Mouse (Mus musculus) c-Kit-positive CD71-negative TER-119-negative erythroid progenitor cells, embryonic 14.5 days (primary cell): Measurements from ENCODE around the gene Mrgpre.

Experiments used
- DNase-seq: peaks from one replicate; pipeline ENCODE4 v3.0.0-alpha.2; 2013; ENCODE audit warnings: low read depth

Mrgpre gene

DNA sequence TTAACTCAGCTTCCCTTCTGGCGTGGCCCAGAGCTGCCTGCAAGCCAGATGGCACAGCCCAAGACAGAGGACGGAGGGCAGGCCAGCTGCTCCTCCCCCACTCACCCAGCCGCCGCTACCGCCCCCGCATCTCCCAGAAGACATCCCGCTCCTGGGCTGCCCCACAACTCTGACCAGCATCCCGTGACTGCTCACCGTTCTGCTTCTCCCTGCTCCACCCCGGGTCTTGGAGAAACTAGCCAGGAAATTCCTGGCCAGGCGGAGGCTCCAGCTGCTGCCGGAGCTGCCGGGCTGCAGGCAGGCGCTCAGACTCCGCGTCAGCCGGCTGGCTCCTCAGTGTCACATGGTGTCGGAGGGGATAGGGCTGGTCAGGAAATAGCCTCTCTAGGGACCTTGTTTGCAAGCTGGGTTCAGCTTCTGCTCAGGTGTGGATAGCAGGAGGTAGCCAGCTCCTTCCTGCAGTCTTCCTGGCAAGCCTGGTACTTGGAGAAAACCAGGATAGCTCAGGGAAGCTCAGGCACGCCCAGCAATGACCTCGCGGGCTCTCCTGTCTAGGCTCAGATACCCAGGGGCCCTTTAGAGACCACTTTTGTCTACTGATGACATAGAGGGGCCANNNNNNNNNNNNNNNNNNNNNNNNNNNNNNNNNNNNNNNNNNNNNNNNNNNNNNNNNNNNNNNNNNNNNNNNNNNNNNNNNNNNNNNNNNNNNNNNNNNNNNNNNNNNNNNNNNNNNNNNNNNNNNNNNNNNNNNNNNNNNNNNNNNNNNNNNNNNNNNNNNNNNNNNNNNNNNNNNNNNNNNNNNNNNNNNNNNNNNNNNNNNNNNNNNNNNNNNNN, at the start of gene Mrgpre:
Gene Mrgpre (minus strand): TSS at position 505 of the 834 bp plus-strand sequence.
- DNase-seq: peak; percentile 14

DNA sequence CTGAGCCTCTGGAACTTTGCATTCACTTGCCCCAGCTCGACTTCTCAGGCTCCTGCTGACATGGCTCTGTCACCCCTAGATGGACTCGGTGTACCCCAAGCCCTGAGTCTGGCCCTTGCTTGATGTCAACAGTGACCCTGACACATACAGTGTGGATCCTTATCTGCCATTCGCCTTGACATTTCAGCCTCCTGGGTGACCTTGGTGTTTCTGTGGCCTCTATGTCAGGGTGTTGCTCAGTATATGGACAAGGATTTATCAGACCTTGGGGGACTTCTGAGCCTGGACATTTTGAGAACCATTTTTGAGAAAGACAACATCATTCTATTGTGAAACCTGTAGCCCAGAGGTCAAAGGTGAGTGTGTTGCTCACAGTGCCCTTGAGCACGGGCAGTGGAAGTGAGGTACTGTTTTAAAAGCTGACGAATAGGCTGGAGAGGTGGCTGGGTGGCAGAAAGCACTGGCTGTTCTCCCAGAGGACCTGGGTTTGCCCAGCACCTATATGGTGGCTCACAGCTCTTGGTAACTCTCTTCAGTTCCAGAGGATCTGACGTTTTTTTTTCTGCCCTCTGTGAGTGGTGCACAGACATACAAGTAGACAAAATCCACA, 49.4 kb upstream of the Mrgpre start:
- DNase-seq: no peak

GRCm38 (mm10) chr7:143832611-143833010, 48.3 kb upstream of the Mrgpre start:
- DNase-seq: no peak

DNA sequence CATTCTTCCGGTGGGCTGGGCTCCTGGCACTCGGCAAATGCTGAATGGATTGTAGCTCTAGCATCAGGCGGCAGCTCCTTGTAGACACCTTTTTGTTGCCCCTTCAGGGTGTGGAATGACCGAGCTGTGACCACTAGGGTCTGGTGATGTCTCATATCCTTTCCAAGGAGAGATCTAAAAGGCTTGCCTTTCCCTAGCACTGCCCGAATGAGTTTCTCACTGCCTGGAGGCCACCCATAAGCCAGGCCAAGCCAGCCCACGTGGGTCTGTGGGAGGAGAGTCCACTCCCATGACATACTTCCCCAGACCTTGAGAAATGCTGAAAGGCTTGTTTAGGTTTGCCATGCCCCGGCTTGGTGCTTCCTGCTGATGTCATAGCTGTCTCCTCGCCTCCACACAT, 47.9 kb upstream of the Mrgpre start:
- DNase-seq: no peak

- DNase-seq: no peak
Observed at GRCm38 (mm10) chr7:143830399-143830798, 46.1 kb upstream of the Mrgpre start.

DNA sequence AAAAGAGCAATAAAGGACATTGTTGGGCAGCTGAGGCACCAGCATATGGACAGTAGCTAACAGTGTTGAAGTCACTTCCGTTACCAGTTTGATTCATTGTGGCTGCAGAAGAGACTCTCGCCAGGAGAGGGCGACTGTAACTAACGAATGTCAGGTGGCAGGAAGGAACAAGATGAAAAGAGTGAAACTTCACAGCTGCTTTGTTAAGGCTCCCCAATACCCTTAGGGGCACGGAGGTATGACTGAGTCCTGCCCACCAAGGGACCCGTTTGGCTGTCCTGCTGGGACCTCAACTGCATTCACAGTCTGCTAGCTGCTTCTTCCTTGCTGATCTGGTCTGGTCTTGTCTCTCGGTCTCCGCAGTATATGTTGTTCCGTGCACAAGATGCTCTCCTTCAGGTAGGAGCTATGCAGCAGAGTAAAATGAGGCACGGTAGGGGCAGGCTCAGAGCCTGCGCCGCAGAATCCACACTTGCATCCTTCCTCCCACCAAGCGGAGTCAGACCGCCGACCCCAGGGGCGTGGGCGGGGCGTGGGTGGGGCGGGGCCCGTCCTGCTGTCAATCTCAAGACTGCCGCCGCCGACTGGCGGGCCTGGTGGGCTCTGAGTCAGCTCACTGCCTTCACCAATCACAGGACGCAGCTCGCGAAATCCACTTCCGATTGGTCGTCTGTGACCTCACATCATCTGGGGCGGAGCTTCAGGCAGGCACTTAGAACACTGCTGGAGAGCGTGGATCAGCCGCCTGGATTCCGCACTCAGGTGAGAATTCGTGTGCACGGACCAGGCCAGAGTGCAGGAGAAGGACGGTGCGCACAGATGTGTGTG, 45.4 kb upstream of the Mrgpre start:
- DNase-seq: peak; percentile 98

GRCm38 (mm10) chr7:143826985-143827384, 42.7 kb upstream of the Mrgpre start:
- DNase-seq: no peak

- no peak for DNase-seq
Observed at GRCm38 (mm10) chr7:143823266-143823605, 38.9 kb upstream of the Mrgpre start.

GRCm38 (mm10) chr7:143822375-143823265, 38.3 kb upstream of the Mrgpre start, which contains the start of the genes Nadsyn1 and Dhcr7:
Gene Nadsyn1 (minus strand): TSS chr7:143822849.
Gene Dhcr7 (plus strand): TSS chr7:143823145.
- DNase-seq: peak; percentile 97

GRCm38 (mm10) chr7:143821241-143821640, 36.9 kb upstream of the Mrgpre start:
- no peak for DNase-seq

GRCm38 (mm10) chr7:143819201-143819600, 34.9 kb upstream of the Mrgpre start:
- no peak for DNase-seq

GRCm38 (mm10) chr7:143808909-143809308, 24.6 kb upstream of the Mrgpre start:
- DNase-seq: peak; percentile 20

GRCm38 (mm10) chr7:143805199-143805624, 20.9 kb upstream of the Mrgpre start:
- DNase-seq: no peak

DNA sequence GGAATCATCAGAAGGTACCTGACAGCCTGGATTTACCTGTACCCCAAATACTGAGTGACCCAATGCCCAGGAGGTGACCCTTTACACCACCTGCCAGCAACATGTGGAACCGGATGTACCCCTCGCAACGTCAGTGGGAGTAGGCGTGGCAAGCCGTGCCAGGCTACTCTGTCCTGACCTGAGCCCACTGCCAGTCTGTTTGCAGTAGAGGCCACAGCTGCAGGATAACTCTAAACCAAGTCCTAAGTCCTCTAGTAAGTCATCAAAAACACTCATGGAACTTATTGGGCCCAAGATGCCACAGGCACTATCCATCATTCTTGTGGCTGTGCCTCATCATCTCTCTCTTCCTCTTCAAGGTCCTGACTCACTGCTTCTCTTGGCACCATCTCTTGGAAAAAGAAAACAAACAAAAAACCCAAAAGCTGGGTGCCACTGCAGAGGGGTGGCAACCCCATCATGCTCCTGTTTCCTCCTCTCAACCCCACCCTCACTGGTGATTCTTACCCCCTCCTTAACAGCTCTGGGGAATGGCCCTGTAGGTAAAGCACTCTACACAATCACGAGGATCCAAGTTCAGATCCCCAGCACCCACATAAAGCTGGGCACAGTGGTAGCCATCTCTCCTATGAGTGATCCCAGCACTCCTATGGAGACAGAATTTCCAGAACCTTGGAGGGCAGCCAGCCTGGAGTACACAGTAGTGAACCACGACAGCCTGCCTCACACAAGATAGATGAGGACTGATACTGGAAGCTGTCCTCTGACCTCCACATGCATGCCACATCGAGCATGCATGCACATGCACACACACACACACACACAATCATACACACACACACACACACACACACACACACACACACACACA, 17.1 kb upstream of the Mrgpre start:
- DNase-seq: no peak

- no peak for DNase-seq
Observed at GRCm38 (mm10) chr7:143800770-143801169, 16.5 kb upstream of the Mrgpre start.

DNA sequence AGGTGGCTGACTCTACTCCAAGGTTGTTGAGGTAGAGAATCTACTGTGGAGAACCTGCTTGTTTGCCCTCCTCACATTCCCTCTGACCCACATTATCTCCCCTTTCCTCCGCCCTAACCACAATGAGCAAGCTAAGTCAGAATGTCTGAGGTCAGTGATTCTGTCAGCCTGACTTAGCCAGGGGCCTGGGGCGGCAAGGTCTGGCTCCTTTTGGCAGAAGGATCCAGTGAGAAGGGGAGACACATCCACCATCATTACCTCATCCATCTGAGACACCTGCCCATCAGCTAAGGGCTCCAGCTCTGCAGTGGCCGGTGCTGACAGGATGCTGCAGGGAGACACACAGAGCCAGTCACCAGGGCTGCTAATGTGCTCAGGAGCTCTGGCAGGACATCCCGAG, 14.5 kb upstream of the Mrgpre start:
- DNase-seq: no peak

DNA sequence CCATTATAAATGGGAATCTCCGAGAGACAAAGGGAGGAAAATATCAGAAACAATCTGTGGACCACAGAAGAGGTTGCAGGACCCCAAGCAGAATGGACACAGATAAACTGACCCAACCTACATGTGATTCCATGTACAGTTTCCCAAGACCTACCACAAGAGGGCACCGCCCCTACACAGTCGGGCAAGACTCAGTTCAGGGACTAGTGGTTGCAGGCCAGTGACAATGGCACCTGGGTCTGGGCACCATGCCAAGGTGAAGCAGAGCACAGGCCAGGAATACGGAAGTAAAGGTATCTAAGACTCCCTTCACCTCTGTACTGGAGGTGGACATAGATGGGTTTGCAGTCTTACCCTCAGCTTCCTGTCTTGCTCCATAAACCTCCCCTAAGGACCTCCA, 8.8 kb upstream of the Mrgpre start:
- peak; percentile 16 for DNase-seq

GRCm38 (mm10) chr7:143792336-143792985, 8.2 kb upstream of the Mrgpre start:
- no peak for DNase-seq

GRCm38 (mm10) chr7:143783378-143783995, 813 bp downstream of the Mrgpre start:
- no peak for DNase-seq

DNA sequence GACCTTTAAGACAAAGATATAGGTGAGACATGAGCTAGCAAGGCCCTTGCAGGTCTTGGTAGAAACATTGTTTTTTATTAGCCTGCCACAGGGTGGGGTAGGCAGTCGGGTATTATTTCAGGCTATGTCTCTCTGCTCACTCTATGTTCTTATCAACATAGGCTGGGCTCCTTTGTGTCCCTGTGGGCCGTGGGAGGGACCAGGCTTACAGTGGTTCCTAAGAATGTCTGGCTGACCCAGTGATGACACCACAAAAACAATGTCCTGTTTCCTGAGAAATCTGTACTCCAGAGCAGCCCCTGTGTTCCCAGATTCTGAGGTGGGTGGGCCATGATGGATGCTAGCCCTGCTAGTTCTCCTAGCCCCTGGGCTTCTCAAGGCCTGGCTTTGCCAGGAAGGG, 6.9 kb downstream of the Mrgpre start:
- DNase-seq: no peak
